Mouse (Mus musculus): ENCODE data around the gene Gm21981. TPM values are rescaled to one million over a fixed set of nuclear protein-coding genes. Genes with fewer than 3 reads are reported as not detected.

Gm21981 gene
- 0.10 and 0.41 TPM in 2 replicates for total RNA-seq (2017)

DNA sequence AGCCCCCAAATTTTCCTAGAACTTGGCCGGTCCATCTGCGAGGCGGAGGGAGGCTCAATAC lies at the start of gene Gm21981:
TSS of gene Gm21981 (minus strand) at position 14 of the 61 bp plus-strand sequence.
- no peak for ATAC-seq (replicated peaks; ENCODE audit: low read depth, poor library complexity, severe bottlenecking)

DNA sequence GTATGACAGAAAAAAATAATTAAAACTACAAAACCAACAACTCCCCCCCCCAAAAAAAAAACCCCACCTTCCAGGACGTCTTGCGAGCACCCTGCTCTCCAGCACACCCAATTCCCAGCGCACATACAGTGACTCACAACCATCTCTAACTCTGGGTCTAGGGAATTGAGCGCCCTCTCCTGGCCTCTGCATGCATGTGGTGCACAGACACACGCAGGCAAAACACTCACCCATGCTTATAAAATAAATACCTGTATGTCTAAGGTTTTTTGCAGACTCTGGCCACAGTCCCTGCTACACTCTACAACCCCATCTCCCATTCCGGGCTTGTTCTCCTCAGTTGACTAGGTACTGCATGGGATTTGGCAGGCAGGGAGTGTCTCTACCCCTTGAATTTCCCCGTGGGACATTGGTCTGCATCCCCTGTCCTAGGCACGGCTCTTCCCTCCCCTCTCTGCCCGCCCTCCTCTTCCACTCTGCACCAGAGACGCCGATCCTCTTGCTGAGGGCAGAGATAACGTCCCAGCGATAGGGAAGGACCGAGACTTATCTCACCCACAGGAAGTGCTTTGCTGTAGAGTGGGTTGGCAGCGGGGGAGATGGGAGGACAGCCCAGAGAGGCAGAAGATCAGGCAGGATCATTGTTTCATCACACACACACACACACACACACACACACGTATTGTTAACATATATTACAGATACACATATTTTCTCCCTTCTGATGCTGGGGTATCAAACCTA lies 48.9 kb upstream of the Gm21981 start:
- peak; percentile 73 for ATAC-seq (replicated peaks; ENCODE audit: low read depth, poor library complexity, severe bottlenecking)

- ATAC-seq (replicated peaks; ENCODE audit: low read depth, poor library complexity, severe bottlenecking), result no peak
Observed at GRCm38 (mm10) chr17:47740186-47740585, 45.9 kb upstream of the Gm21981 start.

- 0 out of 2 replicates have a peak, but pooled peaks have one; percentile 7 for ATAC-seq (replicated peaks; ENCODE audit: low read depth, poor library complexity, severe bottlenecking)
Observed at GRCm38 (mm10) chr17:47738879-47739798, 44.9 kb upstream of the Gm21981 start.

GRCm38 (mm10) chr17:47738066-47738878 lies 44.0 kb upstream of the Gm21981 start:
- peak; percentile 5; the same call in 1 of the 2 replicates for ATAC-seq (replicated peaks; ENCODE audit: low read depth, poor library complexity, severe bottlenecking)

DNA sequence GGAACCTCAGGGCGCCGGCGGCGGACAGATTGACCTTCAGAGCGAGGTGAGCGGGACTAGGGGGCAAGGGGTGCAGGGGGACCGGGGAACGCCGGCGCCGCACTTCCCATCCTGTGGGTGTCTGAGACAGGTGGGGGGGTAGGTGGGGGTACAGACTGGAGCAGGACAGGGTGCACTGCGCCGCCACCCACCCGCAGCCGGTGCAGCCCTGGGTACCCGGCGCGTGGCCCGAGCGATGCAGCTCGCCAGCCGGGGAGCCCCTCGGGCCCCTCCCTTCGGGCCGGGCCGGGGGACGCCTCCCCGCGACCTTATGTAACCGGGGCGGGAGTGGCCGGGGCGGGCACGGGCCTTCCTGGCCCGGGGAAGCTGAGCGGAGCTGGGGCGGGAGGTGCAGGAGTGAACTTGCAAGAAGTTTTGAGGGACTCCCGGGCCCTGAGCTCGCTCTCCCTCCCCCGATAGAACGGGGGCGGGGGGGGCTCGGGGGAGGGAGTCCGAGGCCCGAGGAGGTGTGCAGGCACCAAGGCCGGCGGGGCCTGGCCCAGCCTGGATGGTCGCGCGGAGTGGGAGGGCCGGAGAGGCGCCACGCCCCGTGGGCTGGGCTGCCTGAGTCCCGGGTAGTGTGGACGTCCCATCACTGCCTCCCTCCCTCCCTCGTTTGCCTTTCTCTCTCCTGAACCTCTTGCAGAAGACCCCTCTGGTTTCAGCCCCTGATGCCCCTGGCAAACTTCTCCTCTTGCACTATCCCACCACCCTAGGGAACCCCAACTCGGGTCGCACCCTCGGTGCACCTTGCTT lies 43.2 kb upstream of the Gm21981 start:
- ATAC-seq (replicated peaks; ENCODE audit: low read depth, poor library complexity, severe bottlenecking), result peak; percentile 64

GRCm38 (mm10) chr17:47736856-47737255 lies 42.6 kb upstream of the Gm21981 start, which contains the start of gene Tfeb:
TSS of gene Tfeb (plus strand) at chr17:47737030.
- ATAC-seq (replicated peaks; ENCODE audit: low read depth, poor library complexity, severe bottlenecking), result peak; percentile 79

DNA sequence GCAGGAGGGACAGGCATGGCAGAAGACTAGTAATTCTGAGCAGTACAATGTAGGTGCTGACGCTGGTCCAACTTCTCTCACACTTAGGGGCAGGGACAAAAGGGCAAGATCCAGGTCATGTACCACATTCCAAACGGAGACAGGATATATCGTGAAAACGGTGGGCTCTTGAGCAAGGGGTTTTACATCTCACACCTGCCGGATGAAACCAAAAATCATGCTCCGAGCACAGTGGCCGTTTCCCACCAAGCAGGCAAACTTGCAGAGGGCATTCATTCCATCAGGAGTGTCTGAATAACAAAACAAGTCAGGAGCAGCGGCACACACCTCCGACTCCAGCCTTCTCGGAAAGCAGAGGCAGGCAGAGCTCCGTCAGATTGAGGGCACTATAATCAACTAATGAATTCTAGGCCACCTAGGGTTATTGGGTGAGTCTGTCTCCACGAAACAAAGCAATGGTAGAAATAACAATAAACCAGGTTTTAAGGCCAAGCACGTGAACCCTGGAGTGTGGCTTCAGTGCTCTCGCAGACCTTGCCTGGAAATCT lies 41.4 kb upstream of the Gm21981 start:
- ATAC-seq (replicated peaks; ENCODE audit: low read depth, poor library complexity, severe bottlenecking), result no peak

- no peak for ATAC-seq (replicated peaks; ENCODE audit: low read depth, poor library complexity, severe bottlenecking)
Observed at GRCm38 (mm10) chr17:47730633-47731575, 36.6 kb upstream of the Gm21981 start.

DNA sequence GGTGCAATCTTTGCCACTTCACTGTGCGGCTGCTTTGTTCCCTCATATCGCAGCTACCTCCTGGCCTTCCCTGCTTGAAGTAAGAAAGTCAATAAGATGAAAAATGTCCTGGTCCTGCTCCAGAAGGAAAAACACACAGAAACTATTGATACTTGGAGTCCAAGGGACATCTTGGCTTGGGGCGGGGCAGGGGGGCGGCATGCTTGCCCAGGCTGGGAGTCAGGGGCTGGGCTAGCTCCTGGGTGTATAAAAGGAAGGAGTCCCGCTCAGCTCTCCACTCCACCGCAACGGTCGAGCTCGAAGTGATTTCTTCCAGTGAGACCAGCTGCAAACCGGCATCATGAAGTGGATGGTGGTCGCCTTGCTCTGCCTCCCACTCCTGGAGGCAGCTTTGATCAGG lies 32.3 kb upstream of the Gm21981 start, which contains the start of gene Pgc:
TSS of gene Pgc (plus strand) at position 277 of the 400 bp plus-strand sequence.
- no peak for ATAC-seq (replicated peaks; ENCODE audit: low read depth, poor library complexity, severe bottlenecking)

DNA sequence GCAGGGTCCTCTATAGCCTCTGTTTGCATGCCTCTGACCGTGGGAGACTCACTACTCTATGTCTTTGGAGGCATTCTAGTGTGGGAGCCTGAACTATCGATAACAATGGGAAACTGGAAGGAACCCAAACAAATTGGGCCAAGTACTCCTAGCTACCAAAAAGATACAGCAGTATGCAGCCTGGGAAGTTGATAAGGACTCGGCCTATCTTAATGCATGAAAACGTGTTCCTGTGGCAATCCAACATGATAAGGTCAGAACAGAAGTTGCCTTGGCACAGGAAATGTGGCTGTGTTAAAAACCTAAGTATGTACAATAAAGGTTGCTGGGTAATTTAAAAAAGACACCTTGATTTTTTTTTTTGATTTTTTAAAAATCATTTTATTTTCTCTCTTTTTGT lies 26.9 kb upstream of the Gm21981 start:
- ATAC-seq (replicated peaks; ENCODE audit: low read depth, poor library complexity, severe bottlenecking), result 0 out of 2 replicates have a peak, but pooled peaks have one; percentile 32

GRCm38 (mm10) chr17:47715037-47715436 lies 20.8 kb upstream of the Gm21981 start:
- ATAC-seq (replicated peaks; ENCODE audit: low read depth, poor library complexity, severe bottlenecking), result peak; percentile 52

GRCm38 (mm10) chr17:47712889-47713571 lies 18.8 kb upstream of the Gm21981 start:
- no peak for ATAC-seq (replicated peaks; ENCODE audit: low read depth, poor library complexity, severe bottlenecking)

DNA sequence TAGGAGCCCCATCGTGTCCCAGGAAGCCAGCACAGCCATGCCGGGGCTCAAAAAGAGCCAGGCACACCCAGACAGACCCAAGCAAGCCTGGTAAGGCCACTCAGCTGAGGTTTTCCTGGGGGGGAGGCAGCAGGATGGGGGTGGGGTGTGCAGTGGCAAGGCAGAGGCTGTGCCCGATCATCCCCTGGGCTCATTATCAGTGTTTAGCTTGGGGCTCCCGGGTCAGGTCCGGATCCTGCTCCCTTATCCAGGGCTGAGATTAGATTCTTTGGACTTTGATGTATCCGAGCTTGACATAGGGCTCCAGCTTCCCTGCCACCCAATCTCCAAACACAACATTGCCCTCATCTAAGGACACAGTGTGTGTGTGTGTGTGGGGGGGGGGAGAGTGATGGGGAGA lies 17.6 kb upstream of the Gm21981 start:
- no peak for ATAC-seq (replicated peaks; ENCODE audit: low read depth, poor library complexity, severe bottlenecking)

GRCm38 (mm10) chr17:47710036-47710435 lies 15.8 kb upstream of the Gm21981 start:
- ATAC-seq (replicated peaks; ENCODE audit: low read depth, poor library complexity, severe bottlenecking), result no peak

- no peak for ATAC-seq (replicated peaks; ENCODE audit: low read depth, poor library complexity, severe bottlenecking)
Observed at GRCm38 (mm10) chr17:47708972-47709371, 14.7 kb upstream of the Gm21981 start.

GRCm38 (mm10) chr17:47707961-47708360 lies 13.7 kb upstream of the Gm21981 start:
- no peak for ATAC-seq (replicated peaks; ENCODE audit: low read depth, poor library complexity, severe bottlenecking)

- no peak for ATAC-seq (replicated peaks; ENCODE audit: low read depth, poor library complexity, severe bottlenecking)
Observed at GRCm38 (mm10) chr17:47706196-47706595, 11.9 kb upstream of the Gm21981 start.

Measured in common myeloid progenitor, adult 5-6 weeks (primary cell).